Mouse (Mus musculus): ENCODE data around the gene Zbed4. TPM values are rescaled to one million over a fixed set of nuclear protein-coding genes. Genes with fewer than 3 reads are reported as not detected.

The Zbed4 gene
- polyA plus RNA-seq, 1 experiment: 0.53 TPM

GRCm38 (mm10) chr15:88814411-88815047, 63.1 kb downstream of the Zbed4 start:
- Histone ChIP-seq H3K36me3 (ENCODE audit: control insufficient read depth) (peaks cover 61% of the 10 kb centered on the region), H3K9me3 (ENCODE audit: control insufficient read depth, low read length) (no peaks in the 10 kb centered on the region), H3K4me3 (replicated peaks) (no peak overlapping the region), H3K27me3 (ENCODE audit: control insufficient read depth) (no peaks in the 10 kb centered on the region), H3K4me1 (ENCODE audit: control insufficient read depth) (peaks cover 17% of the 10 kb centered on the region)
- TF ChIP-seq TAL1 (IDR thresholded peaks at IDR 0.05; ENCODE audit: low read length): no peak
- TF ChIP-seq GATA1 (IDR thresholded peaks at IDR 0.05; ENCODE audit: low read length): no peak

GRCm38 (mm10) chr15:88815196-88815700, 63.8 kb downstream of the Zbed4 start:
- H3K9me3 ChIP-seq (ENCODE audit: control insufficient read depth, low read length): no peaks in the 10 kb centered on the region
- H3K27me3 ChIP-seq (ENCODE audit: control insufficient read depth): no peaks in the 10 kb centered on the region
- peaks cover 58% of the 10 kb centered on the region for H3K36me3 ChIP-seq (ENCODE audit: control insufficient read depth)
- no peak overlapping the region for H3K4me3 ChIP-seq (replicated peaks)
- H3K4me1 ChIP-seq (ENCODE audit: control insufficient read depth): peaks cover 23% of the 10 kb centered on the region
- TF ChIP-seq GATA1 (IDR thresholded peaks at IDR 0.05; ENCODE audit: low read length): no peak
- TF ChIP-seq TAL1 (IDR thresholded peaks at IDR 0.05; ENCODE audit: low read length): no peak

DNA sequence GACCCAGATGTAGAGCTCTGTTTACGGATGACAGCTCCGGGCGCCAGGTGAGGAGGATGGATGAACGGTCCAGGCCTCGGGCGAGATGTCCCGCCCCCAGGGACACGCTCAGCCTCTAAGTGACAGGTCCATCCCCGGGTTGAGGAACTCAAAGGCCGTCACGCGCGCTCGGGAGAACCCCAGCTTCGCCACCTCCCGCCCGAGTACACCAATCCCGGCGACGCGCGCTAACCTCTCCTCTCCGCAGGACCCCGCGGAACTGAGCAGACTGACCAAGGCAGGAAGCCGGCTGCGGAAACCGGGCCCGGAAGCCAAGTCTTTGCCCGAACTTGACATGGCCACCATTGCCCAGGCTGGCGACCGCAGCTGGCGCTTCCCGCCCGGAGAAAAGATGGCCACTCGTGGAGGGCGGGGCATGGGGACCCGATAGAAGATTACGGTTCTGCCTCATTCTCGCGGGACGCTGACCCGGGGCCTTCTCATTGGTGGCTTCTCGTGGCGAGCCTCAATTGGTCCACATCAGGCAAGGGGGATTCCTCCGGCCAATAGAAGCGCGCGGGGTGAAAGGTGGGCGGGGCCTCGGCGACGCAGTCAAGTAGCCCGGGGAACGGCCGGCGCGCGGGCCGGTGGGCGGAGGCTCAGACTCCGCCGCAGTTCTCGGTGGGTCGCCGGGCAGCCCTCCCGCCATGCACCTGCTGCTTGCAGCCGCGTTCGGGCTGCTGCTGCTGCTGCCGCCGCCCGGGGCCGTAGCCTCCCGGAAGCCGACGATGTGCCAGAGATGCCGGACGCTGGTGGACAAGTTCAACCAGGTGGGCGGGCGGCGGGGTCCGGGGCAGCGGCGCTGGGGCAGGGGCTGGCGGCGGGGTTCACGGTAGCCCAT, 67.8 kb downstream of the Zbed4 start, which contains the start of the genes Alg12 and Creld2:
Gene Alg12, minus strand, starts transcription at position 293 of the 880 bp plus-strand sequence.
Gene Creld2, plus strand, starts transcription at position 621 of the 880 bp plus-strand sequence.
- Histone ChIP-seq H3K27me3 (ENCODE audit: control insufficient read depth) (no peaks in the 10 kb centered on the region), H3K36me3 (ENCODE audit: control insufficient read depth) (peaks cover 59% of the 10 kb centered on the region), H3K4me3 (replicated peaks) (peak within 1 kb of the TSS; percentile 78), H3K9me3 (ENCODE audit: control insufficient read depth, low read length) (no peaks in the 10 kb centered on the region), H3K4me1 (ENCODE audit: control insufficient read depth) (peaks cover 32% of the 10 kb centered on the region)
- TF ChIP-seq TAL1 (IDR thresholded peaks at IDR 0.05; ENCODE audit: low read length) (no peak), GATA1 (IDR thresholded peaks at IDR 0.05; ENCODE audit: low read length) (no peak; the same call in 1 of the 2 replicates)

GRCm38 (mm10) chr15:88819906-88820303, 68.4 kb downstream of the Zbed4 start:
- Histone ChIP-seq H3K9me3 (ENCODE audit: control insufficient read depth, low read length) (no peaks in the 10 kb centered on the region), H3K4me3 (replicated peaks) (peak overlapping the region; percentile 78), H3K36me3 (ENCODE audit: control insufficient read depth) (peaks cover 59% of the 10 kb centered on the region), H3K27me3 (ENCODE audit: control insufficient read depth) (no peaks in the 10 kb centered on the region), H3K4me1 (ENCODE audit: control insufficient read depth) (peaks cover 32% of the 10 kb centered on the region)
- no peak for TF ChIP-seq GATA1 (IDR thresholded peaks at IDR 0.05; ENCODE audit: low read length)

- Histone ChIP-seq H3K4me3 (replicated peaks) (no peak overlapping the region), H3K36me3 (ENCODE audit: control insufficient read depth) (peaks cover 59% of the 10 kb centered on the region), H3K9me3 (ENCODE audit: control insufficient read depth, low read length) (no peaks in the 10 kb centered on the region), H3K27me3 (ENCODE audit: control insufficient read depth) (no peaks in the 10 kb centered on the region), H3K4me1 (ENCODE audit: control insufficient read depth) (peaks cover 32% of the 10 kb centered on the region)
- TF ChIP-seq TAL1 (IDR thresholded peaks at IDR 0.05; ENCODE audit: low read length): no peak
- no peak for TF ChIP-seq GATA1 (IDR thresholded peaks at IDR 0.05; ENCODE audit: low read length)
These were observed 69.9 kb downstream of the Zbed4 start for GRCm38 (mm10) chr15:88821403-88821802.

GRCm38 (mm10) chr15:88822513-88822912, 71.1 kb downstream of the Zbed4 start:
- no peaks in the 10 kb centered on the region for H3K9me3 ChIP-seq (ENCODE audit: control insufficient read depth, low read length)
- no peak overlapping the region for H3K4me3 ChIP-seq (replicated peaks)
- H3K36me3 ChIP-seq (ENCODE audit: control insufficient read depth): peaks cover 60% of the 10 kb centered on the region
- H3K27me3 ChIP-seq (ENCODE audit: control insufficient read depth): no peaks in the 10 kb centered on the region
- H3K4me1 ChIP-seq (ENCODE audit: control insufficient read depth): peaks cover 30% of the 10 kb centered on the region
- TF ChIP-seq TAL1 (IDR thresholded peaks at IDR 0.05; ENCODE audit: low read length) (no peak), GATA1 (IDR thresholded peaks at IDR 0.05; ENCODE audit: low read length) (no peak)

- Histone ChIP-seq H3K27me3 (ENCODE audit: control insufficient read depth) (no peaks in the 10 kb centered on the region), H3K9me3 (ENCODE audit: control insufficient read depth, low read length) (no peaks in the 10 kb centered on the region), H3K4me3 (replicated peaks) (no peak overlapping the region), H3K4me1 (ENCODE audit: control insufficient read depth) (peaks cover 22% of the 10 kb centered on the region), H3K36me3 (ENCODE audit: control insufficient read depth) (peaks cover 60% of the 10 kb centered on the region)
- TF ChIP-seq TAL1 (IDR thresholded peaks at IDR 0.05; ENCODE audit: low read length): no peak
- no peak for TF ChIP-seq GATA1 (IDR thresholded peaks at IDR 0.05; ENCODE audit: low read length)
These were observed 71.9 kb downstream of the Zbed4 start for GRCm38 (mm10) chr15:88823376-88823775.

GRCm38 (mm10) chr15:88827466-88827865, 76.0 kb downstream of the Zbed4 start:
- H3K36me3 ChIP-seq (ENCODE audit: control insufficient read depth): peaks cover 47% of the 10 kb centered on the region
- H3K4me1 ChIP-seq (ENCODE audit: control insufficient read depth): peaks cover 2% of the 10 kb centered on the region; the same call in 1 of the 2 replicates
- no peaks in the 10 kb centered on the region for H3K27me3 ChIP-seq (ENCODE audit: control insufficient read depth)
- H3K4me3 ChIP-seq (replicated peaks): no peak overlapping the region
- no peak for TF ChIP-seq TAL1 (IDR thresholded peaks at IDR 0.05; ENCODE audit: low read length)
- no peak for TF ChIP-seq GATA1 (IDR thresholded peaks at IDR 0.05; ENCODE audit: low read length)
- no peaks in the 10 kb centered on the region for H3K9me3 ChIP-seq (ENCODE audit: control insufficient read depth, low read length)
